Mouse (Mus musculus) frontal cortex, adult 2 months (tissue): ENCODE measurements around the gene Grk1. TPM values are rescaled to one million over a fixed set of nuclear protein-coding genes. Genes with fewer than 3 reads are reported as not detected.

Experiments used
- polyA plus RNA-seq: library from polyadenylated mRNA; depleted of rRNA; stranded (reverse); fragments of >200 nt; gene quantifications from 2 replicates; pipeline ENCODE4 v1.2.3, GENCODE M21; 2012; rRNA removed

Gene Grk1
- polyA plus RNA-seq, 1 experiment = under 0.01 TPM

Other genes with a start within 250 kb of the Grk1 start
- 391 and 397 TPM in 2 replicates for gene Lamp1, start 245.9 kb upstream of the Grk1 start, polyA plus RNA-seq
- 7.0 TPM in 2 replicates for gene Grtp1, start 204.5 kb upstream of the Grk1 start, polyA plus RNA-seq
- 0.30 and 0.40 TPM in 2 replicates for gene Adprhl1, start 150.9 kb upstream of the Grk1 start, polyA plus RNA-seq
- gene Dcun1d2, start 117.0 kb upstream of the Grk1 start, polyA plus RNA-seq = 51.0 and 54.7 TPM in 2 replicates
- 45.4 and 47.6 TPM in 2 replicates for gene Tmco3, start 116.9 kb upstream of the Grk1 start, polyA plus RNA-seq
- gene Tfdp1, start 66.3 kb upstream of the Grk1 start, polyA plus RNA-seq = 83.9 and 84.9 TPM in 2 replicates
- gene Atp4b, start 8.3 kb upstream of the Grk1 start, polyA plus RNA-seq = not detected in 2 replicates
- gene Tmem255b, start 30.1 kb downstream of the Grk1 start, polyA plus RNA-seq = 2.1 and 3.1 TPM in 2 replicates
- gene Gas6, start 89.4 kb downstream of the Grk1 start, polyA plus RNA-seq = 86.0 and 90.9 TPM in 2 replicates
- gene 1700029H14Rik, start 157.4 kb downstream of the Grk1 start, polyA plus RNA-seq = 0.14 TPM in 1 of 2 replicates, not detected in the other